Mouse (Mus musculus) heart, postnatal 36 days (tissue): ENCODE data around the gene Fmo4. TPM values are rescaled to one million over a fixed set of nuclear protein-coding genes. Genes with fewer than 3 reads are reported as not detected.
"Not testable (repeated sequence)": the region's sequence is repeated elsewhere in the genome, so short reads cannot be mapped to it uniquely, and the experiment has no call there.

Source experiments
- DNase-seq, 2 experiments: peaks; one replicate each; pipeline ENCODE4 v3.0.0; 2021 to 2022
- intact Hi-C: fragments of 180-260 bp; cut with DNase I; formaldehyde crosslinking; loops from one replicate; pipeline ENCODE4 v1.15.1; 2025
- total RNA-seq, 2 experiments: library from RNA; stranded (reverse); gene quantifications; 2 replicates each; pipeline ENCODE4 v1.2.3; 2021

Fmo4 gene
- total RNA-seq, 2 experiments from 2014 or later, result 0.14 TPM; not detected in 1

DNA sequence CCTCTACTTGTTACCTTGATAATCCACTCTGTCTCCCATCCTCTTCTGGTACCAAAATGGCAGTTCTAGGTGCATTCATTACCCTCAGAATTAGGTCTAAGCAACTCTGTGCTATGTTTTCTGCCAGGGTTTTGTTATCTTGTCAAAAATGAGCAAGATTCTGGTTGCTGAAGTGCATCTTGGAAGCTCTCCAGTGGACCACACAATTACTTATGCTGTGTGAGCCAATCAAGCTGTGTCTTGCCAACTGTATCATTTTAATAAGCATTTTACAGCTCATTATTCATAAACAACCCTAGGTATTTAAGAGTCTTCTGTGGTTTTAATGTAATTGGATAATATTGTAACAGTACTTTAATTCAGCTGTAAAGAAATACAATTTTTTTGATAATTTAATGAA, 17.3 kb downstream of the Fmo4 start:
- no peak for DNase-seq
- intact Hi-C loops, result no loop called here

GRCm38 (mm10) chr1:162792306-162793044, 21.3 kb downstream of the Fmo4 start:
- intact Hi-C loops, result no loop called here

GRCm38 (mm10) chr1:162785222-162785621, 28.6 kb downstream of the Fmo4 start:
- DNase-seq, result no peak
- intact Hi-C loops, result no loop called here

More at GRCm38 (mm10) chr1:162792306-162793044, 21.3 kb downstream of the Fmo4 start:
- DNase-seq, result no peak

DNA sequence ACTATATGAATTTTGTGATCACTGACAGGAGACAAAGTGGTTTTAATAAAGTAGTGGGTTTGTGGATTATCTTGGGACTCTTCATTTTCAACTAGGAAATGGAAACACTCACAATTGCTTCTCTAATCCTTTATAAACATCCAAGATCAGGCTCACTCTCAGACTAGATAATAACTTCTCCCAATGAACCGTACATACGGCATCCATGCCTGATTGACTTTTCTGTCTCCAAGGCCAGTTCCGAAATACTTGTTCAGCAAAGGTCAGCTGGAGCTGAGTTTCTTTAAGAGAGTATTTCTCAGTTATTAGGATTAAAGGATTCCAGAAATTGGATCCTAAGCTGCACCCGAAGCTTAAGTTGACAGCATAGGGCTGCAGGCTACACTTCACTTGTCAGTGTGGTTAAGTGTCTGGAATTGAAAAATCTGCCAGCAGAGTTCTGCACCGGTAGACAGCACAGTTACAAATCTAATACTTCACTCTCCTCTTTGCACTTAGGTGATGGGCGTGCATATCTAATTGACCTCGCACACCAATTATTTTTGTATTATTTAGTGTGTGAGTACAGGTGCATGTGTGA, 30.0 kb downstream of the Fmo4 start:
- DNase-seq, result no peak
- intact Hi-C loops, result no loop called here

GRCm38 (mm10) chr1:162781035-162781434, 32.7 kb downstream of the Fmo4 start:
- DNase-seq, intact Hi-C loops: not testable (repeated sequence)

DNA sequence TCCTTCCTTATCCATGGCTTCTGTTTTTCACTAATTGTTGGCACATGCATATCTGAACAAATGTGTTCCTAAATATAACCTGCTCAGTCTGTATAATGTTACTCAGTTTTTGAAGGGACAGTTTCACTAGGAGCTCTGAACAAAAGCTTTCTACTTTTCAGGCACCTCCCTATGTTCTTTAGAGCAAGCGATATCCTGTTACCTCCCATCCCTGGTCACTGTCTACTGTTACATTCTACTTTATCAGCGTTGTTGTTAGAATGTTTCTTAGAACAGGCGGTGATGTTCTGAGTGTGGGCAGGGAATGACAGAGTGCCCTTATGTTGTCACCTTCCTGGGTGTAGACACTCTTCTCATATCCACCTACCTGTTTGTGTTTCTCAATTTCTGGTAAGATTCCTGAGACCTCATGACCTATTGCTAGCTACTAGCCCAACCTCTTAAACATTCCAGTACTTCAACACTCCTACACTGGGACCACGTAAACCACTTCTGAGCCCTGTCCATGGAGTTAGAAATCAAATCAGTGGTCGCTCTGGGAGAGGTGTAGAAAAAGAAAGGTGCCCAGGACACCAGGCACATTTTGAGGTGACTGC, 35.7 kb downstream of the Fmo4 start:
- no peak for DNase-seq
- intact Hi-C loops, result no loop called here

DNA sequence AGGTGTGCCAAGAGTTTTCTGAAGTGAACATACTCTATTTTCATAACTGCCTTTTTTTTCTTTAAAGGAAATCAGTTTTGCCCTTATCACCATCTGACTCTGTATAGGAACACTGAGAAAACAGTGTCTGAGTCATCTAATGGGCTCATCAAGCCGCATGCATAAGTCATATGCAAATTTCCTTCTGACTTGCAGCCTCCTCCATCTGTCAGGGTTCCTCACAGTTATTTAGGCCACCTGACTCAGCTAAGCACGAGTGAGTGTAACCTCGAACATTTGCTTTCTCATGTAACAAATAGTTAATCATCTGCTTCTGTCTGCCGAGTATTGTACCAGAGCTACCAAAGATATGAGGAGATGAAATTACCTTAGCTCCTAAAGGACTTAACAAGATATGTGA, 40.1 kb downstream of the Fmo4 start:
- no peak for DNase-seq
- intact Hi-C loops, result no loop called here

DNA sequence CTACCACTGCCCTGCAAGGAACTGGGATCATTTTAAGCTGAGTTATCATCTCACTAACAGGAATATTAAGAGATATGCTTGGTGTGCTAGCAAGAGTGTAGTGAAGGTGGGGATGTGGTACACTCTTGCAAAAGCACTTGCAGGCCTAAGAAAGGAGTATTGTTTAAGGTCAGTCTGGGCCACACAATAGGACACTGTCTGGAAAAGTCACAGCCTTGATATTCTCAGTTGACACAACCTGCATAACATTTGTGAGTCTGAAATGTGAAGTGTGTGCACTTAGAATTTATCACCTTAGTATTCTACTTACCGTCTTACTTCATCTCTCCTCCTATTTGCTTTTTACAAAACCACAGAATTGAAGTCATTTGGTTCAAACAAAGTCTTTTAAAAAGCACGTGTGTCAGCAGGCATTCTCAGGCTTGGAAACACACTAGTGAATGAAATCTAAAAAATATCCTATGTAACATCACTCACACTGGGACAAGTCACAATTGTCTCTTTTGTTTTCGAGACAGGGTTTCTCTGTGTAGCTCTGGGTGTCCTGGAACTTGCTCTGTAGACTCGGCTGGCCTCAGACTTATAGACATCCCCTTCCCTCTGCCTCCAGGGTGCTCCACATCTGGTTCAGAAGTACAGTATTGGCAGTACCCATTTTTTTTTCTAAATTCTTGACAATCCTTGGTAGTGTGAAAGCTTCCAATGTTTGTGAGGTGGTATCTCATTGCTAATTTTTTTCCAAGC, 42.0 kb downstream of the Fmo4 start:
- intact Hi-C loops, result no loop called here
- no peak for DNase-seq

DNA sequence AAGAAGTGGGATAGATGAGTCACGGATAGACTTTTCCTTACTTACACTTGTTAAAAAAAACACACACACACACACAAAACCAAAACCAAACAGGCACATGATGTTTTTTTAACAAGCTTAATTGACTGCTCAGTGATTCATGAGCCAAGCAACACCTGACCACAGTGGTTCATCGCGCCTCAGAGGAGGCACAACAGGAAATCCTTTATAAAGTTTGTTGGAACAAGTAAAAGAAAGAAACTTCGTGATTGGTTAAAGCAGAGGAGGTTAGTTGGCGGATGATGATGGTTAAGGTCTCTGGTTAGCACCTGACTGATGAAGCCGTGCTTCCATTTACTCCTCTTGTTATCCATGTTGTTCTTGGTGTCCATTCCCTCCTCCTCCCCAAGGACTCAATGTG, 61.8 kb downstream of the Fmo4 start:
- intact Hi-C loops, result no loop called here
- DNase-seq, result no peak

GRCm38 (mm10) chr1:162749607-162750006, 64.2 kb downstream of the Fmo4 start:
- DNase-seq, result no peak
- intact Hi-C loops, result loop anchor here (10.0 kb wide), 1 partner anchor 125 kb away; no protein-coding TSS in a partner anchor

- no peak for DNase-seq
- intact Hi-C loops, result loop anchor here (10.0 kb wide), 1 partner anchor 126 kb away; no protein-coding TSS in a partner anchor
These were observed 65.0 kb downstream of the Fmo4 start for GRCm38 (mm10) chr1:162748761-162749160.

Other genes starting within 250 kb of the Fmo4 start
- gene Vamp4, start 243.5 kb downstream of the Fmo4 start, total RNA-seq, result 10 to 100 TPM; 22.8 to 23.7 TPM
- 1 to 10 TPM; 2.1 to 2.5 TPM for gene Myoc, start 174.8 kb downstream of the Fmo4 start, total RNA-seq
- not detected for gene Myocos, start 155.8 kb downstream of the Fmo4 start, total RNA-seq
- 10 to 100 TPM; 70.8 to 77.9 TPM for gene Prrc2c, start 73.4 kb downstream of the Fmo4 start, total RNA-seq
- gene Fmo1, start 52.6 kb upstream of the Fmo4 start, total RNA-seq, result 10 to 100 TPM; 36.2 to 53.0 TPM
- gene Fmo2, start 84.8 kb upstream of the Fmo4 start, total RNA-seq, result 10 to 100 TPM; 40.6 to 56.9 TPM
- gene Fmo6, start 123.5 kb upstream of the Fmo4 start, total RNA-seq, result not detected
- not detected for gene Fmo3, start 170.6 kb upstream of the Fmo4 start, total RNA-seq